Mouse (Mus musculus) heart, embryonic 13.5 days (tissue): ENCODE measurements around the gene Ttc23. TPM values are rescaled to one million over a fixed set of nuclear protein-coding genes. Genes with fewer than 3 reads are reported as not detected.

Experiments used
- ATAC-seq: fragments of 200-750 bp; cut with Nextera tagmentation; 2 replicates; pipeline ENCODE4 v1.8.0; 2017; ENCODE audit warnings: moderate TSS enrichment; ENCODE audit not compliant: insufficient number of reproducible peaks, low FRiP score, low TSS enrichment; ENCODE audit errors: extremely low read depth
- H3K27ac ChIP-seq: fragments of 300-500 bp; sonication (generic); replicated peaks from 2 replicates; pipeline ENCODE4 v1.5.1; 2015; ENCODE audit warnings: moderate library complexity, mild to moderate bottlenecking, inconsistent platforms
- H3K27me3 ChIP-seq: fragments of 300-500 bp; sonication (generic); replicated peaks from 2 replicates; pipeline ENCODE4 v1.6.1; 2015; ENCODE audit warnings: mild to moderate bottlenecking, inconsistent platforms
- H3K36me3 ChIP-seq: fragments of 300-500 bp; sonication (generic); 2 replicates; pipeline ENCODE4 v1.6.1; 2015; ENCODE audit warnings: mild to moderate bottlenecking, inconsistent platforms
- H3K4me1 ChIP-seq: fragments of 300-500 bp; sonication (generic); 2 replicates; pipeline ENCODE4 v1.6.1; 2015; ENCODE audit warnings: inconsistent platforms
- H3K4me2 ChIP-seq: fragments of 300-500 bp; sonication (generic); 2 replicates; pipeline ENCODE4 v1.6.1; 2015; ENCODE audit warnings: inconsistent platforms, mild to moderate bottlenecking, moderate library complexity
- H3K4me3 ChIP-seq: fragments of 300-500 bp; sonication (generic); 2 replicates; pipeline ENCODE4 v1.5.1; 2015; ENCODE audit warnings: moderate library complexity, mild to moderate bottlenecking, inconsistent platforms
- H3K9ac ChIP-seq: fragments of 300-500 bp; sonication (generic); 2 replicates; pipeline ENCODE4 v1.6.1; 2015; ENCODE audit warnings: inconsistent platforms, mild to moderate bottlenecking, moderate library complexity
- H3K9me3 ChIP-seq: fragments of 300-500 bp; sonication (generic); 2 replicates; pipeline ENCODE4 v1.6.1; 2016; ENCODE audit warnings: inconsistent platforms
- WGBS: fragments of 180-500 bp; shearing (Covaris S2); methylation state at CpG from one replicate; pipeline ENCODE4 v1.1.7; 2015; ENCODE audit warnings: mixed read lengths; 5-methylcytosine and 5-hydroxymethylcytosine counted together
- polyA plus RNA-seq: library from polyadenylated mRNA; unstranded; fragments of >200 nt; fragmentation: Nextera tagmentation; extraction: Ambion mirVana; gene quantifications from 2 replicates; pipeline ENCODE4 v1.2.1, GENCODE M21; 2015

The Ttc23 gene
- polyA plus RNA-seq, 1 experiment from 2014 or later = 16.0 TPM

DNA sequence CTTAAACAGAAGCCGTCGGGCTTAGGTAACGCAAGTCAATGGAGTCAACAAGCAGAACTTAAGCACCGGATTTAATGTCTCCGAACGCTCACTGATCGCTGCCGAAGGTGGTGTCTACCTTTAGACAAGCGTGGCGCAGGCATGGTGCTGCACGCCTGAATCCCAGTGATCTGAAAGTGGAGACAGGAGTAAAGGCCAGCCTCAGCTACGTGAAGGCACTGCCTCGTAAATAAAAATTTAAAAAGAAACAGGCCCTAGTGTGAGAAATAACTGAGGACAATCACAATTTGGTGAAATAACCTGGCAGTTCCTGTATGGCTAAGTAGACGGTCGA is 1.6 kb upstream of the Ttc23 start:
- peaks cover 5% of the 10 kb centered on the region for H3K36me3 ChIP-seq
- H3K27ac ChIP-seq = peak overlapping the region; percentile 77
- WGBS = under 1% methylated on average over 15 of the region's 15 CpGs
- H3K27me3 ChIP-seq = no peaks in the 10 kb centered on the region
- H3K9me3 ChIP-seq = no peaks in the 10 kb centered on the region
- peak overlapping the region; percentile 88 for H3K9ac ChIP-seq
- peak overlapping the region; percentile 83 for H3K4me2 ChIP-seq
- peaks cover 41% of the 10 kb centered on the region for H3K4me1 ChIP-seq
- ATAC-seq = no peak
- peak overlapping the region; percentile 60 for H3K4me3 ChIP-seq

GRCm38 (mm10) chr7:67646131-67646530 is 1.1 kb upstream of the Ttc23 start:
- H3K27ac ChIP-seq = peak overlapping the region; percentile 77
- no peak for ATAC-seq

DNA sequence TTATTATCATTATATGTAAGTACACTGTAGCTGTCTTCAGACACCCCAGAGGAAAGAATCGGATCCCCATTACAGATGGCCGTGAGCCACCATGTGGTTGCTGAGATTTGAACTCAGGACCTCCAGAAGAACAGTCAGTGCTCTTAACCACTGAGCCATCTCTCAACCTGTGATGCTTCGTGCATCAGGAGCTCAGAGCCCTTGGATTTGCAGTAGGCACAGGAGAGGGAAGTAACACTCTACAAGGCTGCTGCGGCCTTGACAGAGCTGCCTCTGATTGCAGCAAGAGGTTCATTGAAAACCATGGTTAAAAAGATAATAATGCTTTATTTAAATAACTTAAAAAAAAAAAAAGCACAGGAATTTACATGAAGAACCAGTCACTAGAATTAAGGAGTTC is 1.2 kb downstream of the Ttc23 start:
- H3K4me1 ChIP-seq = peaks cover 42% of the 10 kb centered on the region
- H3K4me3 ChIP-seq = peak overlapping the region; percentile 75
- H3K9me3 ChIP-seq = no peaks in the 10 kb centered on the region
- 68% methylated on average over 4 of the region's 4 CpGs for WGBS
- no peaks in the 10 kb centered on the region for H3K36me3 ChIP-seq
- H3K4me2 ChIP-seq = peak overlapping the region; percentile 73
- no peak overlapping the region for H3K27ac ChIP-seq
- ATAC-seq = no peak
- no peaks in the 10 kb centered on the region for H3K27me3 ChIP-seq
- peak overlapping the region; percentile 90 for H3K9ac ChIP-seq

More at GRCm38 (mm10) chr7:67646131-67646530, 1.1 kb upstream of the Ttc23 start:
- Histone ChIP-seq H3K27me3 (no peaks in the 10 kb centered on the region), H3K9ac (peak overlapping the region; percentile 88), H3K36me3 (peaks cover under 1% of the 10 kb centered on the region), H3K9me3 (no peaks in the 10 kb centered on the region), H3K4me1 (peaks cover 42% of the 10 kb centered on the region), H3K4me2 (peak overlapping the region; percentile 83), H3K4me3 (peak overlapping the region; percentile 60)
- WGBS = 12% methylated on average over 6 of the region's 6 CpGs

- Histone ChIP-seq H3K4me3 (no peak overlapping the region), H3K4me1 (peaks cover 39% of the 10 kb centered on the region), H3K4me2 (no peak overlapping the region), H3K9me3 (no peaks in the 10 kb centered on the region), H3K9ac (no peak overlapping the region), H3K27ac (no peak overlapping the region), H3K27me3 (no peaks in the 10 kb centered on the region), H3K36me3 (peaks cover 6% of the 10 kb centered on the region; the same call in 1 of the 2 replicates)
- 76% methylated on average over 5 of the region's 5 CpGs for WGBS
- no peak for ATAC-seq
Observed at GRCm38 (mm10) chr7:67652211-67652610, 5.0 kb downstream of the Ttc23 start.

GRCm38 (mm10) chr7:67654668-67655067 is 7.5 kb downstream of the Ttc23 start:
- H3K4me1 ChIP-seq = peaks cover 24% of the 10 kb centered on the region
- H3K9me3 ChIP-seq = no peaks in the 10 kb centered on the region
- H3K27me3 ChIP-seq = no peaks in the 10 kb centered on the region
- H3K4me3 ChIP-seq = no peak overlapping the region
- no peak overlapping the region for H3K9ac ChIP-seq
- H3K36me3 ChIP-seq = peaks cover 6% of the 10 kb centered on the region; the same call in 1 of the 2 replicates
- H3K27ac ChIP-seq = no peak overlapping the region
- 86% methylated on average over 7 of the region's 7 CpGs for WGBS
- ATAC-seq = no peak
- no peak overlapping the region for H3K4me2 ChIP-seq

GRCm38 (mm10) chr7:67655186-67655585 is 8.0 kb downstream of the Ttc23 start:
- peaks cover 19% of the 10 kb centered on the region for H3K4me1 ChIP-seq
- no peak overlapping the region for H3K9ac ChIP-seq
- 20% methylated on average over 1 of the region's 1 CpGs for WGBS
- no peak overlapping the region for H3K27ac ChIP-seq
- no peaks in the 10 kb centered on the region for H3K9me3 ChIP-seq
- no peak overlapping the region for H3K4me2 ChIP-seq
- ATAC-seq = no peak
- H3K27me3 ChIP-seq = no peaks in the 10 kb centered on the region
- peaks cover 6% of the 10 kb centered on the region; the same call in 1 of the 2 replicates for H3K36me3 ChIP-seq
- no peak overlapping the region for H3K4me3 ChIP-seq

- peaks cover 19% of the 10 kb centered on the region for H3K4me1 ChIP-seq
- H3K4me2 ChIP-seq = no peak overlapping the region
- no peak for ATAC-seq
- 77% methylated on average over 4 of the region's 4 CpGs for WGBS
- H3K27ac ChIP-seq = no peak overlapping the region
- H3K36me3 ChIP-seq = peaks cover 16% of the 10 kb centered on the region
- H3K27me3 ChIP-seq = no peaks in the 10 kb centered on the region
- no peak overlapping the region for H3K9ac ChIP-seq
- H3K9me3 ChIP-seq = no peaks in the 10 kb centered on the region
- no peak overlapping the region for H3K4me3 ChIP-seq
Observed at GRCm38 (mm10) chr7:67658110-67658509, 10.9 kb downstream of the Ttc23 start.

GRCm38 (mm10) chr7:67662424-67662823 is 15.2 kb downstream of the Ttc23 start:
- Histone ChIP-seq H3K36me3 (peaks cover 44% of the 10 kb centered on the region), H3K9ac (no peak overlapping the region), H3K9me3 (no peaks in the 10 kb centered on the region), H3K4me2 (no peak overlapping the region), H3K27me3 (no peaks in the 10 kb centered on the region), H3K27ac (no peak overlapping the region), H3K4me1 (peaks cover 14% of the 10 kb centered on the region), H3K4me3 (no peak overlapping the region)
- ATAC-seq = no peak
- WGBS = 62% methylated on average over 5 of the region's 5 CpGs

GRCm38 (mm10) chr7:67663981-67664694 is 16.9 kb downstream of the Ttc23 start:
- Histone ChIP-seq H3K9me3 (no peaks in the 10 kb centered on the region), H3K4me1 (peaks cover 14% of the 10 kb centered on the region), H3K27me3 (no peaks in the 10 kb centered on the region), H3K9ac (no peak overlapping the region), H3K27ac (no peak overlapping the region), H3K4me3 (no peak overlapping the region), H3K4me2 (no peak overlapping the region), H3K36me3 (peaks cover 58% of the 10 kb centered on the region)
- ATAC-seq = no peak
- WGBS = 77% methylated on average over 14 of the region's 14 CpGs

GRCm38 (mm10) chr7:67670965-67671364 is 23.8 kb downstream of the Ttc23 start:
- Histone ChIP-seq H3K27ac (no peak overlapping the region), H3K4me3 (no peak overlapping the region), H3K9ac (no peak overlapping the region), H3K4me2 (no peak overlapping the region), H3K27me3 (no peaks in the 10 kb centered on the region), H3K4me1 (peaks cover 28% of the 10 kb centered on the region), H3K36me3 (peaks cover 49% of the 10 kb centered on the region), H3K9me3 (no peaks in the 10 kb centered on the region)
- 87% methylated on average over 1 of the region's 1 CpGs for WGBS
- no peak for ATAC-seq

DNA sequence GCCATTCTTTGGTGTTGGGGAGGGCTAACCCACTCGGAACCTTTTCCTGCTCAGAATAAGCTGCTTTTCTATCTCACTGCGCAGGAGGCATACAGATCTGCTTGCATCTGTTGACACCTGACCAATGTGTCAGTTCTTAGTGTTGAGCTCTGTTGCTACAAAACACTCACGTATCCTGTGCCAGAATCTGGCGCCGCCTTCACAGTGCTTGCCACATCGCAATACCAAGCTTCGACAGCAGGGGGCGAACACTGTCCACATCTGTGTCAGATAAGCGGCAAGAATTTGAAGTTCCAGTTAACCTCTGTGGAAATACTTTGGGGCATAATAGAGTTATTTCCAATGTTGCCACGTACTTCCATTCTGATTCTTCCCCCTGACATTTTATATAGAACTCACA is 25.4 kb downstream of the Ttc23 start:
- H3K9me3 ChIP-seq = no peaks in the 10 kb centered on the region
- peak; percentile 35; the same call in 1 of the 2 replicates for ATAC-seq
- H3K4me1 ChIP-seq = peaks cover 29% of the 10 kb centered on the region
- H3K4me3 ChIP-seq = no peak overlapping the region
- WGBS = 5% methylated on average over 10 of the region's 10 CpGs
- H3K9ac ChIP-seq = peak overlapping the region; percentile 21; the same call in 1 of the 2 replicates
- H3K27ac ChIP-seq = no peak overlapping the region
- H3K4me2 ChIP-seq = no peak overlapping the region
- H3K36me3 ChIP-seq = peaks cover 35% of the 10 kb centered on the region
- H3K27me3 ChIP-seq = no peaks in the 10 kb centered on the region

DNA sequence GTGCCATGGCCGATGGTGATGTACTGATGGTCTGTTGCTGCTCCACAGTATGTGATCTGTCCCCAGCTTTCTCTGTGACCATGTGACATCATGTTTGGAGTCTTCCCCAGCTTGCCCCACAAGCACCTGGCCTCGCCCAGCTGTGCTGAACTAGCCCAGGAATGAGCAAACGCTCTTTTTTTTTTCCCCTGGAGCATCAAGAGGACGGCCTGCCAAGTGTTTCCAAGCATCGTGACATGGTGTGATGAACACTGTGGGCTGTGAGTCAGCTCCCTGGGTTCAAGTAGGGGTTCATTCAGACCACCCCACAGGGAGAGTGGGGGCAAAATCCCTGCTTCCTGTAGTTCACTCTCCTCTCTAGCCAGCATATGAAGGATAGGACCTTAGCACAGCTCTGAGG is 26.4 kb downstream of the Ttc23 start:
- no peak overlapping the region for H3K9ac ChIP-seq
- H3K4me1 ChIP-seq = peaks cover 29% of the 10 kb centered on the region
- no peaks in the 10 kb centered on the region for H3K9me3 ChIP-seq
- H3K27ac ChIP-seq = no peak overlapping the region
- H3K4me2 ChIP-seq = no peak overlapping the region
- H3K36me3 ChIP-seq = peaks cover 25% of the 10 kb centered on the region
- no peaks in the 10 kb centered on the region for H3K27me3 ChIP-seq
- WGBS = 80% methylated on average over 5 of the region's 5 CpGs
- no peak overlapping the region for H3K4me3 ChIP-seq
- ATAC-seq = no peak
